18 mouse cellular contexts compared by ENCODE assay signal in the genomic region with DNA sequence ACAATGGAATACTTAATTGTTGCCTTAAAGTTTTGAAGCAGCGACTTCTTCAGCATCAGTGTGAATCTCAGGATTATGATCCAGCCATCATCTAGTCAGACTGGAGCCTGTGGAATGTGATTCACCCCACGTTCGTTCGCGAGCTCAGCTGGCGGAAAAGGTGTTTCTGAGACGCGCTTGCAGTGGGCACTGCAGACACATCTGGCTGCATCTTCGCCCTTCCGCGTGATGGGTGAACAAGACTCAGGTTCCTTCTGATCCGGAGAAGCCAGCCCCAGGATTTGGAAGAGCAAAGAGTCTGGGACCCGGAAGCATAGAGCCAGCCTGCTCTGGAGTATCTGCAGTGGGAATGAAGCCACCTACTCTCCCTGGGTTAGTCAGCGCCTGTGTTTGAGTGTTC.
A peak's percentile ranks its signal among the peaks of the same experiment; 100 is the strongest.
DNase-seq lines count a peak whose midpoint lies in the region; ATAC-seq and TF ChIP-seq lines count a peak whose summit lies in the region.
"Had no signal": no experiment of that assay in that cellular context is flagged by ENCODE, and none has a peak within 500 bp of the region (broad histone marks: within the 10 kb centered on the region; RNA-seq: fewer than 3 reads in every experiment).

No protein-coding gene starts in this region.

- peak; percentile 38 for DNase-seq in embryo, embryonic 11 days
- no peak for DNase-seq in embryo, embryonic 10 days (ENCODE audit: low spot score)
- no peak for DNase-seq in hindbrain, embryonic 14.5 days (ENCODE audit: low spot score)
- DNase-seq in hindbrain, postnatal 0 days (ENCODE audit: low spot score), result no peak
- DNase-seq in midbrain, embryonic 10.5 days (ENCODE audit: low spot score), result peak; percentile 28
- DNase-seq in retina, embryonic 14.5 days (ENCODE audit: low spot score), result peak; percentile 29
- no peak for DNase-seq in cerebellum, adult 11 months
- DNase-seq in adrenal gland, adult 18-20 months (ENCODE audit: low spot score in 2 of 2), result no peak
- DNase-seq: cerebellum, adult 18-20 months; kidney, adult 11 months; kidney, postnatal 25 days; liver, postnatal 0 days; right cerebral cortex, postnatal 4 days; thymus, postnatal 25 days had no signal

- peak overlapping the region; percentile 20 for H3K4me2 ChIP-seq in hindbrain, embryonic 14.5 days (replicated peaks)
- no peak overlapping the region for H3K4me2 ChIP-seq in hindbrain, postnatal 0 days (ENCODE audit: low read depth, low read length)

- no peaks in the 10 kb centered on the region for H3K27me3 ChIP-seq in hindbrain, embryonic 14.5 days (ENCODE audit: control insufficient read depth, insufficient read depth, low read length)
- no peaks in the 10 kb centered on the region for H3K27me3 ChIP-seq in hindbrain, postnatal 0 days (ENCODE audit: insufficient read depth, low read length)
- peaks cover 23% of the 10 kb centered on the region for H3K27me3 ChIP-seq in midbrain, embryonic 10.5 days (ENCODE audit: low read depth, poor library complexity, severe bottlenecking)
- H3K27me3 ChIP-seq: CH12.LX had no signal

- WGBS in hindbrain, embryonic 14.5 days, result 37% methylated on average over 14 of the region's 14 CpGs
- WGBS in hindbrain, postnatal 0 days, result 46% methylated on average over 14 of the region's 14 CpGs
- WGBS in midbrain, embryonic 10.5 days, result 32% methylated on average over 14 of the region's 14 CpGs

- H3K27ac ChIP-seq in hindbrain, embryonic 14.5 days, result no peak overlapping the region
- no peak overlapping the region for H3K27ac ChIP-seq in hindbrain, postnatal 0 days
- peak overlapping the region; percentile 67; the same call in 1 of the 2 replicates for H3K27ac ChIP-seq in midbrain, embryonic 10.5 days (replicated peaks)
- H3K27ac ChIP-seq: macrophage had no signal

- H3K36me3 ChIP-seq in hindbrain, embryonic 14.5 days (replicated peaks; ENCODE audit: control insufficient read depth, insufficient read depth), result no peaks in the 10 kb centered on the region
- no peaks in the 10 kb centered on the region for H3K36me3 ChIP-seq in hindbrain, postnatal 0 days (ENCODE audit: insufficient read depth, low read length)
- peaks cover 22% of the 10 kb centered on the region for H3K36me3 ChIP-seq in midbrain, embryonic 10.5 days

- H3K9me3 ChIP-seq in hindbrain, embryonic 14.5 days (ENCODE audit: control insufficient read depth, low read length), result no peaks in the 10 kb centered on the region
- no peaks in the 10 kb centered on the region for H3K9me3 ChIP-seq in hindbrain, postnatal 0 days (ENCODE audit: low read length)
- H3K9me3 ChIP-seq in midbrain, embryonic 10.5 days (replicated peaks), result no peaks in the 10 kb centered on the region

- no peak for TF ChIP-seq CTCF in hindbrain, postnatal 0 days (IDR thresholded peaks at IDR 0.05; ENCODE audit: low read depth)

- H3K4me1 ChIP-seq in hindbrain, embryonic 14.5 days (replicated peaks; ENCODE audit: control insufficient read depth, insufficient read depth, low read length), result peaks cover 5% of the 10 kb centered on the region
- H3K4me1 ChIP-seq in hindbrain, postnatal 0 days (ENCODE audit: insufficient read depth, low read length), result no peaks in the 10 kb centered on the region
- peaks cover 31% of the 10 kb centered on the region for H3K4me1 ChIP-seq in midbrain, embryonic 10.5 days

- H3K9ac ChIP-seq in hindbrain, embryonic 14.5 days, result no peak overlapping the region
- no peak overlapping the region for H3K9ac ChIP-seq in hindbrain, postnatal 0 days (replicated peaks; ENCODE audit: low read length)
- H3K9ac ChIP-seq: liver, postnatal 0 days had no signal

- H3K4me3 ChIP-seq in hindbrain, embryonic 14.5 days (replicated peaks; ENCODE audit: low read length), result no peak overlapping the region
- H3K4me3 ChIP-seq in hindbrain, postnatal 0 days (ENCODE audit: low read length), result no peak overlapping the region
- peak overlapping the region; percentile 23; the same call in 1 of the 2 replicates for H3K4me3 ChIP-seq in midbrain, embryonic 10.5 days
- H3K4me3 ChIP-seq: myocyte had no signal

- ATAC-seq in hindbrain, embryonic 14.5 days (ENCODE audit: low FRiP score), result no peak
- ATAC-seq in hindbrain, postnatal 0 days, result no peak
- ATAC-seq: liver, postnatal 0 days; Patski had no signal

Comparison
In these comparisons a context has a peak if more than half of its experiments do, and no peak if none do; other contexts are left out.
1. DNase-seq: peak in embryo, embryonic 11 days (single experiment), midbrain, embryonic 10.5 days (single experiment) and retina, embryonic 14.5 days (single experiment); none in embryo, embryonic 10 days (single experiment), hindbrain, embryonic 14.5 days (single experiment), hindbrain, postnatal 0 days (single experiment), cerebellum, adult 11 months (single experiment) and adrenal gland, adult 18-20 months (0 of 2).